Mouse (Mus musculus): Measurements from ENCODE around the gene Cep78.

GRCm38 (mm10) chr19:16022178-16022577, 37.4 kb upstream of the Cep78 start:
- no peak for TF ChIP-seq CTCF (IDR thresholded peaks at IDR 0.05; ENCODE audit: low read depth)
- no peak for TF ChIP-seq EP300 (optimal IDR thresholded peaks at IDR 0.05)
